Mouse (Mus musculus) cortical plate, adult 2 months (tissue): ENCODE measurements around the gene Myo1f.

ENCODE experiments used
- CTCF ChIP-seq: fragments of 200-500 bp; IDR thresholded peaks from 2 replicates; pipeline ENCODE4 v1.5.1; 2011; ENCODE audit warnings: mild to moderate bottlenecking, control low read depth, low read length; ENCODE audit not compliant: insufficient read depth; ENCODE audit errors: extremely low read depth
- POLR2A ChIP-seq: fragments of 200-500 bp; IDR thresholded peaks from 2 replicates; pipeline ENCODE4 v1.6.1; 2011; ENCODE audit warnings: mild to moderate bottlenecking, low read length, control low read depth; ENCODE audit not compliant: insufficient read depth; ENCODE audit errors: extremely low read depth

DNA sequence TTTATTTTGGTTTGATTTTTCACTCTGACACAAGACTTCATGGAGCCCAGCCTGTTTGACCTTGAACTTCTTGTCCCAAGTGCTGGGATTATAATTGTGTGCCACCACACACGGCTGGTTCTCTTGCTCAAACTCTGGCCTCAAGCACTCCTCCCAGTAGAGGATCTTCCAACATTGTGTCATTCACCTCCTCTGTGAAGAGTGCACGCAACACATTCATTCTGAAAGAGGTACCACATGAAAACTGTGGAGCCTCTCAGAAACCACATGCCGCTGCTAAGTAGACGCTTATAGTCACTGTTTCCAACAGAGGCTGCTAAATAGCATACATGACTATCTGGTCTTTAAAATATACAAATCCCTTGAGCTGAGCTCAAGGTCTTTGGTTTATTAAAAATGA, 3.4 kb upstream of the Myo1f start:
- no peak for TF ChIP-seq CTCF
- no peak for TF ChIP-seq POLR2A
